Mouse (Mus musculus): ENCODE data around the gene 2310050C09Rik. TPM values are rescaled to one million over a fixed set of nuclear protein-coding genes. Genes with fewer than 3 reads are reported as not detected.

The 2310050C09Rik gene
- not detected in 2 replicates for polyA plus RNA-seq (2014; fragmentation: Nextera tagmentation; extraction: Ambion mirVana)

- H3K36me3 ChIP-seq (ENCODE audit: control insufficient read depth, insufficient read depth, low read length), result no peaks in the 10 kb centered on the region
- H3K9ac ChIP-seq (ENCODE audit: low read length), result no peak within 1 kb of the TSS
- no peaks in the 10 kb centered on the region for H3K27me3 ChIP-seq (replicated peaks; ENCODE audit: control insufficient read depth, insufficient read depth, low read length)
- no peak within 1 kb of the TSS for H3K4me2 ChIP-seq (ENCODE audit: low read length)
- no peaks in the 10 kb centered on the region for H3K4me1 ChIP-seq (replicated peaks; ENCODE audit: control insufficient read depth, insufficient read depth, low read length)
- DNase-seq (ENCODE audit: low spot score), result no peak
- H3K27ac ChIP-seq (ENCODE audit: low read depth), result no peak within 1 kb of the TSS
- H3K9me3 ChIP-seq (ENCODE audit: control insufficient read depth, low read length), result no peaks in the 10 kb centered on the region
- 79% methylated on average over 4 of the region's 4 CpGs for WGBS
- no peak for ATAC-seq (replicated peaks; ENCODE audit: low FRiP score, low TSS enrichment, low read depth)
- H3K4me3 ChIP-seq (ENCODE audit: low read depth, low read length), result no peak within 1 kb of the TSS
Measured at GRCm38 (mm10) chr3:92870116-92870515, at the start of gene 2310050C09Rik. TSS of gene 2310050C09Rik (minus strand) at chr3:92870216.

GRCm38 (mm10) chr3:92907571-92907970 lies 37.6 kb upstream of the 2310050C09Rik start:
- Histone ChIP-seq H3K27ac (ENCODE audit: low read depth) (no peak overlapping the region), H3K4me3 (ENCODE audit: low read depth, low read length) (no peak overlapping the region), H3K4me1 (replicated peaks; ENCODE audit: control insufficient read depth, insufficient read depth, low read length) (no peaks in the 10 kb centered on the region), H3K27me3 (replicated peaks; ENCODE audit: control insufficient read depth, insufficient read depth, low read length) (no peaks in the 10 kb centered on the region), H3K4me2 (ENCODE audit: low read length) (no peak overlapping the region), H3K36me3 (ENCODE audit: control insufficient read depth, insufficient read depth, low read length) (no peaks in the 10 kb centered on the region), H3K9me3 (ENCODE audit: control insufficient read depth, low read length) (no peaks in the 10 kb centered on the region), H3K9ac (ENCODE audit: low read length) (no peak overlapping the region)
- 22% methylated on average over 4 of the region's 4 CpGs for WGBS
- no peak for DNase-seq (ENCODE audit: low spot score)
- ATAC-seq (replicated peaks; ENCODE audit: low FRiP score, low TSS enrichment, low read depth), result no peak

GRCm38 (mm10) chr3:92905182-92905581 lies 35.2 kb upstream of the 2310050C09Rik start:
- no peaks in the 10 kb centered on the region for H3K4me1 ChIP-seq (replicated peaks; ENCODE audit: control insufficient read depth, insufficient read depth, low read length)
- DNase-seq (ENCODE audit: low spot score) (no peak), ATAC-seq (replicated peaks; ENCODE audit: low FRiP score, low TSS enrichment, low read depth) (no peak)
- no peak overlapping the region for H3K4me2 ChIP-seq (ENCODE audit: low read length)
- 40% methylated on average over 3 of the region's 3 CpGs for WGBS
- no peaks in the 10 kb centered on the region for H3K27me3 ChIP-seq (replicated peaks; ENCODE audit: control insufficient read depth, insufficient read depth, low read length)
- H3K9ac ChIP-seq (ENCODE audit: low read length), result no peak overlapping the region
- no peak overlapping the region for H3K4me3 ChIP-seq (ENCODE audit: low read depth, low read length)
- no peaks in the 10 kb centered on the region for H3K36me3 ChIP-seq (ENCODE audit: control insufficient read depth, insufficient read depth, low read length)
- no peaks in the 10 kb centered on the region for H3K9me3 ChIP-seq (ENCODE audit: control insufficient read depth, low read length)
- H3K27ac ChIP-seq (ENCODE audit: low read depth), result no peak overlapping the region

GRCm38 (mm10) chr3:92903640-92904039 lies 33.6 kb upstream of the 2310050C09Rik start:
- no peak overlapping the region for H3K4me3 ChIP-seq (ENCODE audit: low read depth, low read length)

GRCm38 (mm10) chr3:92902992-92903391 lies 33.0 kb upstream of the 2310050C09Rik start:
- 28% methylated on average over 3 of the region's 3 CpGs for WGBS
- no peak overlapping the region for H3K4me3 ChIP-seq (ENCODE audit: low read depth, low read length)
- H3K27ac ChIP-seq (ENCODE audit: low read depth), result no peak overlapping the region
- ATAC-seq (replicated peaks; ENCODE audit: low FRiP score, low TSS enrichment, low read depth) (no peak), DNase-seq (ENCODE audit: low spot score) (peak; percentile 63)
- no peaks in the 10 kb centered on the region for H3K36me3 ChIP-seq (ENCODE audit: control insufficient read depth, insufficient read depth, low read length)
- no peak overlapping the region for H3K4me2 ChIP-seq (ENCODE audit: low read length)
- no peaks in the 10 kb centered on the region for H3K27me3 ChIP-seq (replicated peaks; ENCODE audit: control insufficient read depth, insufficient read depth, low read length)
- H3K4me1 ChIP-seq (replicated peaks; ENCODE audit: control insufficient read depth, insufficient read depth, low read length), result no peaks in the 10 kb centered on the region
- no peak overlapping the region for H3K9ac ChIP-seq (ENCODE audit: low read length)
- no peaks in the 10 kb centered on the region for H3K9me3 ChIP-seq (ENCODE audit: control insufficient read depth, low read length)

More at GRCm38 (mm10) chr3:92903640-92904039, 33.6 kb upstream of the 2310050C09Rik start:
- no peaks in the 10 kb centered on the region for H3K9me3 ChIP-seq (ENCODE audit: control insufficient read depth, low read length)
- H3K4me1 ChIP-seq (replicated peaks; ENCODE audit: control insufficient read depth, insufficient read depth, low read length), result no peaks in the 10 kb centered on the region
- ATAC-seq (replicated peaks; ENCODE audit: low FRiP score, low TSS enrichment, low read depth), result no peak
- no peaks in the 10 kb centered on the region for H3K36me3 ChIP-seq (ENCODE audit: control insufficient read depth, insufficient read depth, low read length)
- H3K9ac ChIP-seq (ENCODE audit: low read length), result no peak overlapping the region
- WGBS, result 25% methylated on average over 4 of the region's 4 CpGs
- no peak for DNase-seq (ENCODE audit: low spot score)
- no peak overlapping the region for H3K27ac ChIP-seq (ENCODE audit: low read depth)
- H3K27me3 ChIP-seq (replicated peaks; ENCODE audit: control insufficient read depth, insufficient read depth, low read length), result no peaks in the 10 kb centered on the region
- no peak overlapping the region for H3K4me2 ChIP-seq (ENCODE audit: low read length)

- ATAC-seq (replicated peaks; ENCODE audit: low FRiP score, low TSS enrichment, low read depth) (no peak), DNase-seq (ENCODE audit: low spot score) (no peak)
- no peak overlapping the region for H3K4me2 ChIP-seq (ENCODE audit: low read length)
- no peaks in the 10 kb centered on the region for H3K27me3 ChIP-seq (replicated peaks; ENCODE audit: control insufficient read depth, insufficient read depth, low read length)
- H3K27ac ChIP-seq (ENCODE audit: low read depth), result no peak overlapping the region
- 46% methylated on average over 1 of the region's 1 CpGs for WGBS
- H3K9ac ChIP-seq (ENCODE audit: low read length), result no peak overlapping the region
- H3K4me3 ChIP-seq (ENCODE audit: low read depth, low read length), result no peak overlapping the region
- H3K36me3 ChIP-seq (ENCODE audit: control insufficient read depth, insufficient read depth, low read length), result no peaks in the 10 kb centered on the region
- no peaks in the 10 kb centered on the region for H3K9me3 ChIP-seq (ENCODE audit: control insufficient read depth, low read length)
- H3K4me1 ChIP-seq (replicated peaks; ENCODE audit: control insufficient read depth, insufficient read depth, low read length), result no peaks in the 10 kb centered on the region
Measured at GRCm38 (mm10) chr3:92894489-92894888, 24.5 kb upstream of the 2310050C09Rik start.

GRCm38 (mm10) chr3:92894063-92894462 lies 24.0 kb upstream of the 2310050C09Rik start:
- H3K9ac ChIP-seq (ENCODE audit: low read length), result no peak overlapping the region
- ATAC-seq (replicated peaks; ENCODE audit: low FRiP score, low TSS enrichment, low read depth) (no peak), DNase-seq (ENCODE audit: low spot score) (no peak)
- H3K27me3 ChIP-seq (replicated peaks; ENCODE audit: control insufficient read depth, insufficient read depth, low read length), result no peaks in the 10 kb centered on the region
- no peaks in the 10 kb centered on the region for H3K4me1 ChIP-seq (replicated peaks; ENCODE audit: control insufficient read depth, insufficient read depth, low read length)
- H3K36me3 ChIP-seq (ENCODE audit: control insufficient read depth, insufficient read depth, low read length), result no peaks in the 10 kb centered on the region
- H3K27ac ChIP-seq (ENCODE audit: low read depth), result no peak overlapping the region
- no peaks in the 10 kb centered on the region for H3K9me3 ChIP-seq (ENCODE audit: control insufficient read depth, low read length)
- no peak overlapping the region for H3K4me2 ChIP-seq (ENCODE audit: low read length)
- no peak overlapping the region for H3K4me3 ChIP-seq (ENCODE audit: low read depth, low read length)
- WGBS, result 70% methylated on average over 3 of the region's 3 CpGs

- ATAC-seq (replicated peaks; ENCODE audit: low FRiP score, low TSS enrichment, low read depth) (no peak), DNase-seq (ENCODE audit: low spot score) (no peak)
- Histone ChIP-seq H3K9ac (ENCODE audit: low read length) (no peak overlapping the region), H3K4me1 (replicated peaks; ENCODE audit: control insufficient read depth, insufficient read depth, low read length) (no peaks in the 10 kb centered on the region), H3K4me2 (ENCODE audit: low read length) (no peak overlapping the region), H3K27me3 (replicated peaks; ENCODE audit: control insufficient read depth, insufficient read depth, low read length) (no peaks in the 10 kb centered on the region), H3K36me3 (ENCODE audit: control insufficient read depth, insufficient read depth, low read length) (no peaks in the 10 kb centered on the region), H3K27ac (ENCODE audit: low read depth) (no peak overlapping the region), H3K4me3 (ENCODE audit: low read depth, low read length) (no peak overlapping the region), H3K9me3 (ENCODE audit: control insufficient read depth, low read length) (no peaks in the 10 kb centered on the region)
- 82% methylated on average over 3 of the region's 3 CpGs for WGBS
Measured at GRCm38 (mm10) chr3:92874180-92874579, 4.2 kb upstream of the 2310050C09Rik start.

- no peak for DNase-seq (ENCODE audit: low spot score)
- ATAC-seq (replicated peaks; ENCODE audit: low FRiP score, low TSS enrichment, low read depth), result no peak
- WGBS, result 88% methylated on average over 3 of the region's 3 CpGs
- no peak within 1 kb of the TSS for H3K27ac ChIP-seq (ENCODE audit: low read depth)
- H3K27me3 ChIP-seq (replicated peaks; ENCODE audit: control insufficient read depth, insufficient read depth, low read length), result no peaks in the 10 kb centered on the region
- H3K9ac ChIP-seq (ENCODE audit: low read length), result no peak within 1 kb of the TSS
- H3K9me3 ChIP-seq (ENCODE audit: control insufficient read depth, low read length), result no peaks in the 10 kb centered on the region
- H3K4me3 ChIP-seq (ENCODE audit: low read depth, low read length), result no peak within 1 kb of the TSS
- no peaks in the 10 kb centered on the region for H3K4me1 ChIP-seq (replicated peaks; ENCODE audit: control insufficient read depth, insufficient read depth, low read length)
- no peaks in the 10 kb centered on the region for H3K36me3 ChIP-seq (ENCODE audit: control insufficient read depth, insufficient read depth, low read length)
- no peak within 1 kb of the TSS for H3K4me2 ChIP-seq (ENCODE audit: low read length)
Measured at GRCm38 (mm10) chr3:92851186-92851585, 18.8 kb downstream of the 2310050C09Rik start, which contains the start of gene Lce1l. TSS of gene Lce1l (minus strand) at chr3:92851286.
